Mouse (Mus musculus): Measurements from ENCODE around the gene Snta1. TPM values are rescaled to one million over a fixed set of nuclear protein-coding genes. Genes with fewer than 3 reads are reported as not detected.
"Not testable (repeated sequence)": the region's sequence is repeated elsewhere in the genome, so short reads cannot be mapped to it uniquely, and the experiment has no call there.

The Snta1 gene
- polyA plus RNA-seq, 1 experiment from 2014 or later, result 10.5 TPM

DNA sequence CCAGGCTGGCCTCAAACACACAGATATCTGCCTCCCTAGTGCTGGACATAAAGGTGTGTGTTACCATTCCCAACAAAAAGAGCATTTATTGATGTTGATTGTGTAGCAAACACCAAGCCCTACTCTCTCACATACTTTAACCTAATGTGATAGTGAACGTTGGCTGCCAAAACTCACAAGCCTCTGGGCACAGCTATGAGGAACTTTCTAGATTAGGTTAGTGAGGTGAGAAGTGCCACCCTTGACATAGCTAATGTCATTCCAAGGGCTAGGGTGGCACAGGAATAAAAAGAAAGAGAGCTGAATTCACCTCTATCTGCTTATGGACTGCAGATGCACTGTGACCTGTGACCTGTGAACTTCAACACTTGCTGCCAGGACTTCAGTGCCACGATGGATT is 11.4 kb downstream of the Snta1 start:
- Histone ChIP-seq H3K4me1 (no peaks in the 10 kb centered on the region), H3K4me3 (no peak overlapping the region), H3K9me3 (no peaks in the 10 kb centered on the region), H3K27me3 (no peaks in the 10 kb centered on the region), H3K27ac (no peak overlapping the region), H3K4me2 (no peak overlapping the region), H3K36me3 (no peaks in the 10 kb centered on the region), H3K9ac (no peak overlapping the region)
- WGBS, result 67% methylated on average over 2 of the region's 2 CpGs
- no peak for ATAC-seq (ENCODE audit: borderline replicate concordance, extremely low read depth, low FRiP score, low TSS enrichment)

DNA sequence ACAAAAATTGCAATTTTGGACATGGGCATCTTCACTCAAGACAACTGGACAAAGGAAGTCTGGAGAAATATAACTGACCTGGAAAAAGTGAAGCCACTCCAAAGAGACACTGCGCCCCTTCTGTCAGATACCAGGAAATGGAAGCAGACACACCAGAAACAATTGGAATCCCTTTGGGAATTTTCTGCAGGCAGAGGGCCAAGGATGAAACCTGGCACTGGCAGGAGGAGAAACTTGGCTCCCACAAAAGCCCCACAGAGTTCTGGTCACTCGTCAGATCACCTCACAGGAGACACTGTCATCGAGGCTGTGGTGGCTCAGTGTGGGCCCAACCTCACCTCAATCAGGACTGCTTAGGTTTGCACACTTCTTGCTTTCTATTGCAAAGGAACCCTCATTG is 13.3 kb downstream of the Snta1 start:
- Histone ChIP-seq H3K4me1 (no peaks in the 10 kb centered on the region; the same call in 1 of the 2 replicates), H3K27ac (no peak overlapping the region), H3K36me3 (no peaks in the 10 kb centered on the region), H3K9ac (no peak overlapping the region), H3K4me3 (no peak overlapping the region), H3K9me3 (no peaks in the 10 kb centered on the region), H3K27me3 (no peaks in the 10 kb centered on the region), H3K4me2 (no peak overlapping the region)
- no peak for ATAC-seq (ENCODE audit: borderline replicate concordance, extremely low read depth, low FRiP score, low TSS enrichment)
- 75% methylated on average over 3 of the region's 3 CpGs for WGBS

DNA sequence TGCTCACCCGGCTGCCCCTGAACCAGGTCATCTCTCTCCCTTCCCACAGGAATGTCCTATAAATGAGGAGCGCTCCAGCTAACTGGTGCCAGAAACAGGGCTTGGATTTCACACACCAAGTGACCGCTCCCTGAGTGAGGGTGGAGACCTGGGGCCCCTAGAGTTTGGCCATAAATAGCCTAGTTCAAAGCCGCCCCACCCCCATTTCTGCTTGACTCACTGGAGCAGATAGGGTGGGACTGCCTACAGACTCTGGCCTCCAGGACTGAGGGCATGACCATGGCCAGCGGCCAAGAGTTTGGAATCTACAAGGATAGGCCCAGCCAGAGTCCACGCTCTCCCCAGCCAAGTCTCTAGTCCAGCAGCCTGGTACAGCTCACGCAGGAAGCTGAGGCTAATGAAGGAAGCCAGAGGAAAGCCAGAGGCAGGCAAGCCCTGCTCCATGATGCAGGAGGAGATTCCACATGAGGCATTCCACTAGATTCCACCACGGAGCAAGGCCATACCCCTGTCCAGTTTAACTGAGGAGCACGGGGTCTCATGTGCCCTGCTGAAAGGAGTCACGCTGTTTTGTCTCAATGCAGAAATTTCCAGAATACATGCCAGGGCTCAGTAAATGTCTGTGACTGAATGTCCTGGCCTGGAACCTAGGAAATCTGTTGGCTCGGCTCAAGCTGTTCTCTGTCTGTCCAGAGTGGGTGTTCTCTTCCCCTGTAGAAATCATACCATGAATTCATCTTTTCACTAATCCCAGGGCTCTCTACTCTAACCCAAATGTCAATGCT is 17.5 kb downstream of the Snta1 start:
- ATAC-seq (ENCODE audit: borderline replicate concordance, extremely low read depth, low FRiP score, low TSS enrichment), result peak; percentile 71
- Histone ChIP-seq H3K4me1 (no peaks in the 10 kb centered on the region; the same call in 1 of the 2 replicates), H3K27me3 (no peaks in the 10 kb centered on the region), H3K9ac (no peak overlapping the region), H3K36me3 (no peaks in the 10 kb centered on the region), H3K27ac (peak overlapping the region; percentile 49; the same call in 1 of the 2 replicates), H3K4me2 (no peak overlapping the region), H3K4me3 (no peak overlapping the region), H3K9me3 (no peaks in the 10 kb centered on the region)
- WGBS, result 70% methylated on average over 11 of the region's 11 CpGs

DNA sequence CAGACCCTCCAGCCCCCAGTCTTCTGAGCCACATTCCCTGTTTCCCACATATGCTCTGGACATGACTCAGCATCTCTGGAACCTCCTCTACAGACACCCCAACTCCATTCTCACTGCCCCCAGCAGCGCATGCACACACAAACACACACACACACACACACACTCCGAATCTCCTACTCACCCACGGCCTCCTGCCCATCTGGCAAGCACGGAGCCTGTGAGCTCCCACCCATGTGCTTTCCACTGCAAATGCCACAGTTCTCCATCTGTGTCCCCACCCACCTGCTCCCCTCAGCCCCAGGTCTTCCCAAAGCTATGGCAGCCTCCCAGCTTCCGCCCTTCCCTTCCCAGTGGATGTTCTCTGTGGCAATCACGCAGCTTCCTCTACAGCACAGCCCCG is 28.8 kb downstream of the Snta1 start:
- H3K4me1 ChIP-seq, result no peaks in the 10 kb centered on the region
- 84% methylated on average over 7 of the region's 7 CpGs for WGBS
- no peaks in the 10 kb centered on the region for H3K36me3 ChIP-seq
- H3K9me3 ChIP-seq, result no peaks in the 10 kb centered on the region
- no peaks in the 10 kb centered on the region for H3K27me3 ChIP-seq
- no peak overlapping the region for H3K4me2 ChIP-seq
- H3K27ac ChIP-seq, result no peak overlapping the region
- no peak overlapping the region for H3K4me3 ChIP-seq
- no peak for ATAC-seq (ENCODE audit: borderline replicate concordance, extremely low read depth, low FRiP score, low TSS enrichment)
- no peak overlapping the region for H3K9ac ChIP-seq

DNA sequence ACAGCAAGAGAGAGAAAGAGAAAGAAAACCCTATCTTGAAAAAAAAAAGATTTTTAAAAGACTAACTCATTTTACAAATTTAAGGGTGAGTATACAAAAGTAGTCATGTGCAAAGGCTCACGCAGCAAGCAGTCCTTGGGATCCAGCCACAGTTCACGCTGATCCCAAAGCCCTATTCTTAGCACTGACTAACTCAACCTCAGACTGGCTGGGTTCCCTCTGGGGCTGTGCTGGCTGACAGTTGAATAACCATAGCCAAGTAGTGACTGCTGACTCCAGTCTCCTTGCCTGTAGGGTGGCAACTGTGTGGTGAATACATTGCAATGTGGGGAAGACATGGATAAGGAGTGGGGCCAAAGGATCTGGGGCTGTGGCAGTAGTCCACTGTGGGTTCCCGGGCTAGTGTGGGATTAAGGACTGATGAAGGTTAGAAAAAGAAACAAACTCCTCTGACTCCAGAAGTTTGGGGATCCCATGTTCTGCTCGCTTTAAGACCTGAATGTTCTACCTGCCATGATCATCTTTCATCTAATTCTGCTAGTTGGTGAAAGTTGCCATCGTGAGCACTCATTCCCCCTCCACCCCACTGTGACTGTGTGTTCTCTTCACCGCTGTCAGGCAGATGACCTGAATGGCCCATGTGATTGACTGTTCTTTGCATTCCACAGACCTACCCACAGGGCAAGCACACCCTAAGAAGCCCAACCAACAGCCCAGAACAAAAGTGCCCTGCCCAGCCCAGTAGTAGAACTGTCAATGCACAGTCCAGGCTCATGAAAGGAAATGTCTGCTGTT is 32.9 kb downstream of the Snta1 start:
- no peak overlapping the region for H3K9ac ChIP-seq
- H3K9me3 ChIP-seq, result no peaks in the 10 kb centered on the region
- 81% methylated on average over 6 of the region's 6 CpGs for WGBS
- H3K4me2 ChIP-seq, result no peak overlapping the region
- H3K4me3 ChIP-seq, result no peak overlapping the region
- no peak for ATAC-seq (ENCODE audit: borderline replicate concordance, extremely low read depth, low FRiP score, low TSS enrichment)
- H3K27ac ChIP-seq, result no peak overlapping the region
- peaks cover 7% of the 10 kb centered on the region; the same call in 1 of the 2 replicates for H3K4me1 ChIP-seq
- H3K36me3 ChIP-seq, result no peaks in the 10 kb centered on the region
- no peaks in the 10 kb centered on the region for H3K27me3 ChIP-seq

DNA sequence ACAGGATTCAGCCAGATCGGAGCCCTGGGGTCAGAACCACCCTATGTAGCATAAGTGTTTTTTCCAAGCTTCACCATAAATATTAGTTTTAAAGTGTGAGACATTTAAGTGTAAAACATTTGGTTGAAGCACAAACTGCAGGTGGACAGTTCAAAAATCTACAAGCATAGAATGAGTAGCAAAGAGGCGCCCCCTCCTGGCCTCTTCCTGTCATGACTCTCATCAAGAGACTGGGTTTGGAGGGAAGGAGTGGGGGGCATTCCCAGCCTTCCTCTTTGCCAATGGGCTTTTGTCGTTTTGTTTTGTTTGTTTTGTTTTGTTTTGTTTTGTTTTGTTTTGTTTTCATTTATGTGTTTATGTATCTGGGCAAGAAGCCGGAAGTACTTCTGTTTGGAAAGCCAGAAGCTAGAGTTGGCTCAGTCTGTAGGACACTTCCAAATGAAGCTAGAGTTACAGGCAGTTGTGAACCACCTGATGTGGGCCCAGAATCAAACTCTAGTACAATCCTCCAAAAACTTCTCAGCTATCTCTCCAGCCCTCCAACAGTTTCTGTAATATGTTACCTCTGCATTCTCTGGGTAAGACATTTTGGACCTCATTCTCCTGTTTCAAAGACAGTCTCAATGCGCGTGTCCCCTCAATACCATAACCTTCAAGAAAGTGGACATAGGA is 33.8 kb downstream of the Snta1 start:
- H3K9ac ChIP-seq, result no peak overlapping the region

DNA sequence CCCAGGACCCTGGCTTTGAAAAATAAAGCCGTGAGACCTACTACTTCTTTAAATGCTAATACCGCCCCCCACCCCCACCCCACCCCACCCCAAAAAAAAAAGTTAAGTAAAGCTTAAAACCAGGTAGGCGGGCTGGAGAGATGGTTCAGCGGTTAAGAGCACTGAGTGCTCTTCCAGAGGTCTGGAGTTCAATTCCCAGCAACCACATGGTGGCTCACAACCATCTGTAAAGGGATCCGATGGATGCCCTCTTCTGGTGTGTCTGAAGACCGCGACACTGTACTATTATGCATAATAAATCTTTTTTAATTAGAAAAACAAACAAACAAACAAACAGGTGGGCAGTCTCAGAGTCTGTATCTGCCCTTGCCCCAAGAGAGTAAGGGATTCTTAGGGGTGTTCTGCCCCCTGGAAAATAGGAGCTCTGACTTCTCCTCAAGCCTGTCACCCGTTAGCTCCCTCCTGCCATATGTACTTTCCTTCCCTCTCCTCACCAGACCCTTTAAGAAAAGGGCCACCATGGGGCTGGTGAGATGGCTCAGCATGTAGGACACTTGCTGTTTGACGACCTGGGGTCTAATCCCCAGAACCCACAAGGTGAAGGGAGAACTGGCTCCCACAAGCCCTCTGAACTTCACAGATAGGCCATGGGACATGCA is 34.9 kb downstream of the Snta1 start, which contains the start of gene Cdk5rap1:
Cdk5rap1 (minus strand) TSS at position 169 of the 659 bp plus-strand sequence.
- Histone ChIP-seq H3K9ac (peak within 1 kb of the TSS; percentile 97), H3K27ac (peak within 1 kb of the TSS; percentile 90), H3K9me3 (no peaks in the 10 kb centered on the region), H3K4me2 (peak within 1 kb of the TSS; percentile 67), H3K27me3 (no peaks in the 10 kb centered on the region), H3K36me3 (peaks cover 6% of the 10 kb centered on the region; the same call in 1 of the 2 replicates), H3K4me1 (peaks cover 7% of the 10 kb centered on the region; the same call in 1 of the 2 replicates), H3K4me3 (peak within 1 kb of the TSS; percentile 81)
- 12% methylated on average over 9 of the region's 9 CpGs for WGBS
- ATAC-seq (ENCODE audit: borderline replicate concordance, extremely low read depth, low FRiP score, low TSS enrichment), result peak; percentile 32; the same call in 1 of the 2 replicates

More for the DNA sequence above, 33.8 kb downstream of the Snta1 start:
- ATAC-seq (ENCODE audit: borderline replicate concordance, extremely low read depth, low FRiP score, low TSS enrichment), result no peak
- H3K4me1 ChIP-seq, result peaks cover 7% of the 10 kb centered on the region; the same call in 1 of the 2 replicates
- H3K27ac ChIP-seq, result no peak overlapping the region
- no peak overlapping the region for H3K4me3 ChIP-seq
- H3K9me3 ChIP-seq, result no peaks in the 10 kb centered on the region
- H3K27me3 ChIP-seq, result no peaks in the 10 kb centered on the region
- 54% methylated on average over 6 of the region's 6 CpGs for WGBS
- H3K36me3 ChIP-seq, result no peaks in the 10 kb centered on the region
- no peak overlapping the region for H3K4me2 ChIP-seq

DNA sequence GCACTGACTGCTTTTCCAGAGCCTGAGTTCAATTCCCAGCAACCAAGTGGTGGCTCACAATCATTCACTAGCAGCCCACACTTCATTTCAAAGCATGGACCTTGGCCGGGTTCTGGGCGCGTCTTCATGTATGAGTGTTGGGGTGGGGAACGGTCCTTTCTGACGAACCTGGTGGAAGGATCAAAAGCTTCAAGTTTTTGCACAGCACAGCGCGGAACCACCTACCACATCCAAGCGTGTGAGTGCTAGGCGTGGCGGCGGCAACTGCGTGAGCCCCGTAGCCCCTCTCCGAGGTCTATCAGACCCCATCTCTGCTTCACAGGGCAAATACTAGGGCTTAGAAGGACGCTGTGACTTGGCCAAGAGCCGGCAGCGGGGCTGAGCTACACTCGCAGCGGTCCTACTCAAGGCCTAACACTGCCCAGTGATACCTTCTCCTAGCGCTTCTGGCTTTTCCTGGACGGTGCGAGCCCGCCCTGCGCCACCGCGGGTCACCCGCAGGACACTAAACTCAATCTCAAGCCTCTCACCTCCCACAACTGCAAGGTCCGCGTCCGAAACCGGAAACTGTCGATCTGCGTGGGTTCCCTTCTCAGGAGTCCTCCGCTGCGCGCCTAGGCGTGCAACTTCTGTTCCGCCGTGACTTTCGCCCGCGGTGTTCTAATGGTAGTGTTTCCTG is 35.6 kb downstream of the Snta1 start:
- under 1% methylated on average over 42 of the region's 42 CpGs for WGBS
- peak overlapping the region; percentile 97 for H3K9ac ChIP-seq
- peak overlapping the region; percentile 67 for H3K4me2 ChIP-seq
- peaks cover 7% of the 10 kb centered on the region; the same call in 1 of the 2 replicates for H3K4me1 ChIP-seq
- H3K4me3 ChIP-seq, result peak overlapping the region; percentile 81
- peaks cover 11% of the 10 kb centered on the region; the same call in 1 of the 2 replicates for H3K36me3 ChIP-seq
- no peaks in the 10 kb centered on the region for H3K9me3 ChIP-seq
- peak; percentile 79 for ATAC-seq (ENCODE audit: borderline replicate concordance, extremely low read depth, low FRiP score, low TSS enrichment)
- no peaks in the 10 kb centered on the region for H3K27me3 ChIP-seq
- peak overlapping the region; percentile 90 for H3K27ac ChIP-seq

DNA sequence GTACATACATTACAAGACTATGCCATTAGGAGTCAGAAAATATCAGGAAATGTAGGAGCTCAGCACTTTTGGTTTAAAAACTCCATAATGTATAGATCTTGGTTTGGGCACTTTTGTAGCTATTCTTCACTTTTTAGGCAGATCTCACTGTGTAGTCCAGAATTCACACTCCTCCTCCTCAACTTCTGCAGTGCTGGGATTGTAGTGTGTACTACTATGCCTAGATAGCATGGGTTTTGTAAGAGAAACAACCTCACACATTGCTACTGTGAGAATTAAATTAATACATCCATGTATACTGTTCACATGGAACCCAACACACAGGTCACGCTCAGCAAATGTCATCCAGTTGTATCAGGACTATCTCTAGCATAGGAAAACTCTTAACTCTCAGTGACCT is 40.4 kb downstream of the Snta1 start:
- Histone ChIP-seq H3K4me3 (no peak overlapping the region), H3K9me3 (no peaks in the 10 kb centered on the region), H3K36me3 (peaks cover 38% of the 10 kb centered on the region), H3K9ac (no peak overlapping the region), H3K27me3 (no peaks in the 10 kb centered on the region), H3K27ac (no peak overlapping the region), H3K4me1 (0 out of 2 replicates have a peak, but pooled peaks cover 3% of the 10 kb centered on the region), H3K4me2 (no peak overlapping the region)
- 92% methylated on average over 1 of the region's 1 CpGs for WGBS
- no peak for ATAC-seq (ENCODE audit: borderline replicate concordance, extremely low read depth, low FRiP score, low TSS enrichment)

DNA sequence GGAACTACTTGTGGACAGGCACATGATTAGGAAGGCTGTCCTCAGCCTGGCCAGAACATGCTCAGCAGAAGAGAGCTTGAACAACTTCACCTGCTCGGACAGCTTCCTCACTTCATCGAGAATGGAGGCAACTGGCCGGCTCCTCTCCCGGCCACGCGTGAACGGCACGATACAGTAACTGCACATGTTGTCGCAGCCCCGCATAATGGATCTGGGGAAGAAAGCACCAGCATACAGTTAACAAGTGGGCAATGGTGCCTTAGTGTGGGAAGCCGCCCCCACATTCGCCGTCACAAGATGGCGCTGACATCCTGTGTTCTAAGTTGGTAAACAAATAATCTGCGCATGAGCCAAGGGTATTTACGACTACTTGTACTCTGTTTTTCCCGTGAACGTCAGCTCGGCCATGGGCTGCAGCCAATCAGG is 53.9 kb downstream of the Snta1 start:
- Histone ChIP-seq H3K4me3 (peak overlapping the region; percentile 29), H3K36me3 (peaks cover 16% of the 10 kb centered on the region; the same call in 1 of the 2 replicates), H3K27ac (peak overlapping the region; percentile 5; the same call in 1 of the 2 replicates), H3K9ac (peak overlapping the region; percentile 6; the same call in 1 of the 2 replicates), H3K4me2 (peak overlapping the region; percentile 34)
- not testable (repeated sequence) for H3K4me1 ChIP-seq; H3K27me3 ChIP-seq; ATAC-seq (ENCODE audit: borderline replicate concordance, extremely low read depth, low FRiP score, low TSS enrichment); H3K9me3 ChIP-seq
- 75% methylated on average over 16 of the region's 19 CpGs for WGBS
